Mouse (Mus musculus): Measurements from ENCODE around the gene Gpatch2.

Gene Gpatch2

GRCm38 (mm10) chr1:187299236-187299635 is 83.9 kb downstream of the Gpatch2 start:
- H3K9me3 ChIP-seq (ENCODE audit: low read length) = no peaks in the 10 kb centered on the region
- 0 out of 2 replicates have a peak, but pooled peaks cover 1% of the 10 kb centered on the region for H3K36me3 ChIP-seq (ENCODE audit: insufficient read depth, low read length)
- H3K4me1 ChIP-seq (replicated peaks; ENCODE audit: low read depth, low read length) = no peaks in the 10 kb centered on the region
- H3K4me3 ChIP-seq (replicated peaks; ENCODE audit: low read length) = no peak overlapping the region
- TF ChIP-seq CTCF (conservative IDR thresholded peaks at IDR 0.05; ENCODE audit: low read length) = no peak
- H3K27me3 ChIP-seq (ENCODE audit: insufficient read depth, low read length) = no peaks in the 10 kb centered on the region

- no peak for TF ChIP-seq CTCF (conservative IDR thresholded peaks at IDR 0.05; ENCODE audit: low read length)
- TF ChIP-seq POU5F1 (IDR thresholded peaks at IDR 0.05; ENCODE audit: borderline replicate concordance, low read length) = no peak
- TF ChIP-seq NANOG (IDR thresholded peaks at IDR 0.05; ENCODE audit: borderline replicate concordance, low read length) = no peak
- Histone ChIP-seq H3K36me3 (ENCODE audit: insufficient read depth, low read length) (0 out of 2 replicates have a peak, but pooled peaks cover 3% of the 10 kb centered on the region), H3K4me3 (replicated peaks; ENCODE audit: low read length) (no peak overlapping the region), H3K27me3 (ENCODE audit: insufficient read depth, low read length) (no peaks in the 10 kb centered on the region), H3K4me1 (replicated peaks; ENCODE audit: low read depth, low read length) (no peaks in the 10 kb centered on the region), H3K9me3 (ENCODE audit: low read length) (no peaks in the 10 kb centered on the region)
Measured at GRCm38 (mm10) chr1:187300626-187301025, 85.3 kb downstream of the Gpatch2 start.

GRCm38 (mm10) chr1:187303221-187303620 is 87.9 kb downstream of the Gpatch2 start:
- Histone ChIP-seq H3K4me3 (replicated peaks; ENCODE audit: low read length) (no peak overlapping the region), H3K36me3 (ENCODE audit: insufficient read depth, low read length) (peaks cover 15% of the 10 kb centered on the region), H3K9me3 (ENCODE audit: low read length) (no peaks in the 10 kb centered on the region), H3K4me1 (replicated peaks; ENCODE audit: low read depth, low read length) (peaks cover 7% of the 10 kb centered on the region), H3K27me3 (ENCODE audit: insufficient read depth, low read length) (no peaks in the 10 kb centered on the region)
- TF ChIP-seq NANOG (IDR thresholded peaks at IDR 0.05; ENCODE audit: borderline replicate concordance, low read length) (no peak), POU5F1 (IDR thresholded peaks at IDR 0.05; ENCODE audit: borderline replicate concordance, low read length) (no peak), CTCF (conservative IDR thresholded peaks at IDR 0.05; ENCODE audit: low read length) (no peak)

- no peak overlapping the region for H3K4me3 ChIP-seq (replicated peaks; ENCODE audit: low read length)
- TF ChIP-seq NANOG (IDR thresholded peaks at IDR 0.05; ENCODE audit: borderline replicate concordance, low read length) = no peak
- no peak for TF ChIP-seq POU5F1 (IDR thresholded peaks at IDR 0.05; ENCODE audit: borderline replicate concordance, low read length)
- no peak for TF ChIP-seq CTCF (conservative IDR thresholded peaks at IDR 0.05; ENCODE audit: low read length)
- H3K4me1 ChIP-seq (replicated peaks; ENCODE audit: low read depth, low read length) = peaks cover 7% of the 10 kb centered on the region
- peaks cover 15% of the 10 kb centered on the region for H3K36me3 ChIP-seq (ENCODE audit: insufficient read depth, low read length)
- no peaks in the 10 kb centered on the region for H3K27me3 ChIP-seq (ENCODE audit: insufficient read depth, low read length)
- no peaks in the 10 kb centered on the region for H3K9me3 ChIP-seq (ENCODE audit: low read length)
Measured at GRCm38 (mm10) chr1:187307335-187307734, 92.0 kb downstream of the Gpatch2 start.

- no peaks in the 10 kb centered on the region for H3K27me3 ChIP-seq (ENCODE audit: insufficient read depth, low read length)
- peaks cover 15% of the 10 kb centered on the region for H3K36me3 ChIP-seq (ENCODE audit: insufficient read depth, low read length)
- H3K4me3 ChIP-seq (replicated peaks; ENCODE audit: low read length) = no peak overlapping the region
- H3K4me1 ChIP-seq (replicated peaks; ENCODE audit: low read depth, low read length) = peaks cover 7% of the 10 kb centered on the region
- TF ChIP-seq NANOG (IDR thresholded peaks at IDR 0.05; ENCODE audit: borderline replicate concordance, low read length) (no peak), POU5F1 (IDR thresholded peaks at IDR 0.05; ENCODE audit: borderline replicate concordance, low read length) (no peak), CTCF (conservative IDR thresholded peaks at IDR 0.05; ENCODE audit: low read length) (no peak)
- H3K9me3 ChIP-seq (ENCODE audit: low read length) = no peaks in the 10 kb centered on the region
Measured at GRCm38 (mm10) chr1:187308523-187308922, 93.2 kb downstream of the Gpatch2 start.

- no peak overlapping the region for H3K4me3 ChIP-seq (replicated peaks; ENCODE audit: low read length)
- H3K9me3 ChIP-seq (ENCODE audit: low read length) = no peaks in the 10 kb centered on the region
- no peak for TF ChIP-seq POU5F1 (IDR thresholded peaks at IDR 0.05; ENCODE audit: borderline replicate concordance, low read length)
- no peak for TF ChIP-seq CTCF (conservative IDR thresholded peaks at IDR 0.05; ENCODE audit: low read length)
- TF ChIP-seq NANOG (IDR thresholded peaks at IDR 0.05; ENCODE audit: borderline replicate concordance, low read length) = no peak
- no peaks in the 10 kb centered on the region for H3K27me3 ChIP-seq (ENCODE audit: insufficient read depth, low read length)
- peaks cover 12% of the 10 kb centered on the region for H3K36me3 ChIP-seq (ENCODE audit: insufficient read depth, low read length)
- H3K4me1 ChIP-seq (replicated peaks; ENCODE audit: low read depth, low read length) = peaks cover 19% of the 10 kb centered on the region
Measured at GRCm38 (mm10) chr1:187311122-187311521, 95.8 kb downstream of the Gpatch2 start.

GRCm38 (mm10) chr1:187313323-187313722 is 98.0 kb downstream of the Gpatch2 start:
- Histone ChIP-seq H3K9me3 (ENCODE audit: low read length) (no peaks in the 10 kb centered on the region), H3K4me1 (replicated peaks; ENCODE audit: low read depth, low read length) (peaks cover 16% of the 10 kb centered on the region), H3K27me3 (ENCODE audit: insufficient read depth, low read length) (no peaks in the 10 kb centered on the region), H3K36me3 (ENCODE audit: insufficient read depth, low read length) (peaks cover 1% of the 10 kb centered on the region), H3K4me3 (replicated peaks; ENCODE audit: low read length) (no peak overlapping the region)
- no peak for TF ChIP-seq POU5F1 (IDR thresholded peaks at IDR 0.05; ENCODE audit: borderline replicate concordance, low read length)
- TF ChIP-seq CTCF (conservative IDR thresholded peaks at IDR 0.05; ENCODE audit: low read length) = no peak
- TF ChIP-seq NANOG (IDR thresholded peaks at IDR 0.05; ENCODE audit: borderline replicate concordance, low read length) = no peak

- H3K27me3 ChIP-seq (ENCODE audit: insufficient read depth, low read length) = no peaks in the 10 kb centered on the region
- H3K4me1 ChIP-seq (replicated peaks; ENCODE audit: low read depth, low read length) = peaks cover 16% of the 10 kb centered on the region
- TF ChIP-seq POU5F1 (IDR thresholded peaks at IDR 0.05; ENCODE audit: borderline replicate concordance, low read length) (no peak), CTCF (conservative IDR thresholded peaks at IDR 0.05; ENCODE audit: low read length) (no peak), NANOG (IDR thresholded peaks at IDR 0.05; ENCODE audit: borderline replicate concordance, low read length) (no peak)
- H3K9me3 ChIP-seq (ENCODE audit: low read length) = no peaks in the 10 kb centered on the region
- peaks cover 4% of the 10 kb centered on the region; the same call in 1 of the 2 replicates for H3K36me3 ChIP-seq (ENCODE audit: insufficient read depth, low read length)
- H3K4me3 ChIP-seq (replicated peaks; ENCODE audit: low read length) = no peak overlapping the region
Measured at GRCm38 (mm10) chr1:187313763-187314162, 98.5 kb downstream of the Gpatch2 start.

- peaks cover 16% of the 10 kb centered on the region for H3K4me1 ChIP-seq (replicated peaks; ENCODE audit: low read depth, low read length)
- H3K9me3 ChIP-seq (ENCODE audit: low read length) = no peaks in the 10 kb centered on the region
- no peaks in the 10 kb centered on the region for H3K27me3 ChIP-seq (ENCODE audit: insufficient read depth, low read length)
- TF ChIP-seq NANOG (IDR thresholded peaks at IDR 0.05; ENCODE audit: borderline replicate concordance, low read length) (no peak), CTCF (conservative IDR thresholded peaks at IDR 0.05; ENCODE audit: low read length) (no peak), POU5F1 (IDR thresholded peaks at IDR 0.05; ENCODE audit: borderline replicate concordance, low read length) (no peak)
- no peak overlapping the region for H3K4me3 ChIP-seq (replicated peaks; ENCODE audit: low read length)
- H3K36me3 ChIP-seq (ENCODE audit: insufficient read depth, low read length) = peaks cover 10% of the 10 kb centered on the region; the same call in 1 of the 2 replicates
Measured at GRCm38 (mm10) chr1:187314516-187314915, 99.2 kb downstream of the Gpatch2 start.
